Mouse (Mus musculus) CH12.LX (cell line): Measurements from ENCODE around the gene Stk33. TPM values are rescaled to one million over a fixed set of nuclear protein-coding genes. Genes with fewer than 3 reads are reported as not detected.

ENCODE experiments used
- DNase-seq: peaks from one replicate; pipeline ENCODE4 v3.0.0-alpha.2; 2013; ENCODE audit errors: extremely low read depth
- H3K27ac ChIP-seq: 2 replicates; pipeline ENCODE4 v1.5.1; 2012; ENCODE audit warnings: low read depth, mild to moderate bottlenecking, control low read depth, moderate library complexity; ENCODE audit not compliant: insufficient read depth
- H3K27me3 ChIP-seq: replicated peaks from 2 replicates; pipeline ENCODE3; 2012; ENCODE audit warnings: inconsistent platforms
- H3K36me3 ChIP-seq, 2 experiments: replicated peaks in 1 of 2; 2 replicates each; pipeline versions ENCODE3 to v1.6.1; 2012; ENCODE audit warnings: inconsistent platforms in 1 of 2, low read length in 1 of 2, mild to moderate bottlenecking in 1 of 2, mixed read lengths in 1 of 2, moderate library complexity in 1 of 2; ENCODE audit not compliant: control insufficient read depth in 1 of 2, insufficient read depth in 1 of 2
- H3K4me1 ChIP-seq, 2 experiments: 2 replicates each; pipeline ENCODE4 v1.6.1; 2012; ENCODE audit warnings: inconsistent platforms in 1 of 2, moderate library complexity in 1 of 2; ENCODE audit not compliant: insufficient read depth in 2 of 2, control insufficient read depth in 1 of 2
- H3K4me2 ChIP-seq: 2 replicates; pipeline ENCODE4 v1.6.1; 2012; ENCODE audit warnings: low read depth, mild to moderate bottlenecking, control low read depth; ENCODE audit not compliant: poor library complexity, insufficient read depth, severe bottlenecking
- H3K4me3 ChIP-seq, 3 experiments: fragments of 150-350 bp in 1 of 3; sonication (generic) in 1 of 3; replicated peaks in 1 of 3; 2 replicates each; pipeline versions ENCODE3 to v1.5.1; 2011 to 2012; ENCODE audit warnings: low read depth in 2 of 3, low read length in 2 of 3, mild to moderate bottlenecking in 2 of 3, moderate library complexity in 2 of 3, control low read depth in 1 of 3, improper control_type of control experiment in 1 of 3, inconsistent platforms in 1 of 3, mixed read lengths in 1 of 3; ENCODE audit not compliant: poor library complexity in 1 of 3
- H3K79me2 ChIP-seq: replicated peaks from 2 replicates; pipeline ENCODE4 v1.6.1; 2012; ENCODE audit warnings: mild to moderate bottlenecking, moderate library complexity; ENCODE audit not compliant: control insufficient read depth, poor library complexity, insufficient read depth, severe bottlenecking; ENCODE audit errors: extremely low read depth
- H3K9ac ChIP-seq: 2 replicates; pipeline ENCODE4 v1.6.1; 2012; ENCODE audit warnings: low read depth, mild to moderate bottlenecking, control low read depth, moderate library complexity; ENCODE audit not compliant: insufficient read depth
- H3K9me3 ChIP-seq: replicated peaks from 2 replicates; pipeline ENCODE3; 2012; ENCODE audit warnings: low read length, inconsistent platforms, mixed read lengths
- CHD2 ChIP-seq: IDR thresholded peaks from 2 replicates; pipeline ENCODE4 v1.6.1; 2011; ENCODE audit warnings: low read length, improper control_type of control experiment
- E2F4 ChIP-seq: IDR thresholded peaks from 2 replicates; pipeline ENCODE4 v1.6.1; 2011; ENCODE audit warnings: low read depth, low read length, improper control_type of control experiment; ENCODE audit not compliant: insufficient replicate concordance
- GABPA ChIP-seq: IDR thresholded peaks from 2 replicates; pipeline ENCODE4 v1.6.1; 2012; ENCODE audit warnings: low read depth, low read length, improper control_type of control experiment, inconsistent platforms; ENCODE audit not compliant: insufficient replicate concordance
- HCFC1 ChIP-seq: IDR thresholded peaks from 2 replicates; pipeline ENCODE4 v1.6.1; 2012; ENCODE audit warnings: low read depth, mild to moderate bottlenecking, inconsistent platforms, low read length, improper control_type of control experiment
- IRF4 ChIP-seq: IDR thresholded peaks from 2 replicates; pipeline ENCODE4 v1.6.1; 2014; ENCODE audit warnings: low read depth, mild to moderate bottlenecking, inconsistent platforms, low read length, improper control_type of control experiment
- JUND ChIP-seq: conservative IDR thresholded peaks from 2 replicates; pipeline ENCODE4 v1.6.1; 2011; ENCODE audit warnings: low read depth, low read length, improper control_type of control experiment
- KAT2A ChIP-seq: IDR thresholded peaks from 2 replicates; pipeline ENCODE4 v1.6.1; 2012; ENCODE audit warnings: low read length, improper control_type of control experiment, inconsistent platforms; ENCODE audit not compliant: insufficient replicate concordance
- MAFK ChIP-seq: IDR thresholded peaks from 2 replicates; pipeline ENCODE4 v1.6.1; 2011; ENCODE audit warnings: low read length, improper control_type of control experiment; ENCODE audit not compliant: insufficient replicate concordance
- MAX ChIP-seq: IDR thresholded peaks from 2 replicates; pipeline ENCODE4 v1.6.1; 2011; ENCODE audit warnings: low read length, improper control_type of control experiment
- MAZ ChIP-seq: IDR thresholded peaks from 2 replicates; pipeline ENCODE4 v1.6.1; 2012; ENCODE audit warnings: low read depth, mild to moderate bottlenecking, inconsistent platforms, low read length, improper control_type of control experiment, moderate library complexity
- MYC ChIP-seq: IDR thresholded peaks from 2 replicates; pipeline ENCODE4 v1.6.1; 2011; ENCODE audit warnings: low read depth, mild to moderate bottlenecking, improper control_type of control experiment, low read length
- NRF1 ChIP-seq: IDR thresholded peaks from 2 replicates; pipeline ENCODE4 v1.6.1; 2014; ENCODE audit warnings: low read depth, mild to moderate bottlenecking, inconsistent platforms, low read length, improper control_type of control experiment, moderate library complexity
- RAD21 ChIP-seq: IDR thresholded peaks from 2 replicates; pipeline ENCODE4 v1.6.1; 2011; ENCODE audit warnings: low read depth, mild to moderate bottlenecking, low read length, improper control_type of control experiment, moderate library complexity
- RCOR1 ChIP-seq: conservative IDR thresholded peaks from 2 replicates; pipeline ENCODE4 v1.6.1; 2012; ENCODE audit warnings: low read depth, mild to moderate bottlenecking, inconsistent platforms, low read length, improper control_type of control experiment
- SIN3A ChIP-seq: IDR thresholded peaks from 2 replicates; pipeline ENCODE4 v1.6.1; 2012; ENCODE audit warnings: low read length, improper control_type of control experiment, inconsistent platforms
- TBP ChIP-seq: conservative IDR thresholded peaks from 2 replicates; pipeline ENCODE4 v1.6.1; 2011; ENCODE audit warnings: low read depth, low read length, improper control_type of control experiment
- TCF12 ChIP-seq: IDR thresholded peaks from 2 replicates; pipeline ENCODE4 v1.6.1; 2014; ENCODE audit warnings: low read depth, mild to moderate bottlenecking, inconsistent platforms, low read length, improper control_type of control experiment
- UBTF ChIP-seq: IDR thresholded peaks from 2 replicates; pipeline ENCODE4 v1.6.1; 2012; ENCODE audit warnings: low read depth, mild to moderate bottlenecking, inconsistent platforms, low read length, improper control_type of control experiment, moderate library complexity
- ZNF384 ChIP-seq: IDR thresholded peaks from 2 replicates; pipeline ENCODE4 v1.6.1; 2012; ENCODE audit warnings: low read depth, low read length, improper control_type of control experiment, inconsistent platforms
- dilution Hi-C: fragments of 300-500 bp; cut with MboI; formaldehyde crosslinking; loops from 2 replicates; pipeline ENCODE4 v1.14.3; 2020; ENCODE audit warnings: low sequenced_read_pairs; ENCODE audit not compliant: extremely low pct_unique_long_range_greater_than_20kb, extremely low pct_ligation_motif_present
- in situ Hi-C: fragments of 300-500 bp; cut with MboI; formaldehyde crosslinking; loops from 3 replicates; pipeline ENCODE4 v1.14.3; 2019; ENCODE audit warnings: low sequenced_read_pairs, low pct_ligation_motif_present, low pct_unique_long_range_greater_than_20kb, mixed read lengths
- polyA plus RNA-seq: library from polyadenylated mRNA; unstranded; fragments of >175 nt; gene quantifications from 2 replicates; pipeline ENCODE4 v1.2.1, GENCODE M21; 2012; ENCODE audit warnings: low read depth; ENCODE audit not compliant: insufficient read length
- total RNA-seq, 2 experiments: library from RNA; depleted of rRNA; stranded (reverse); fragments of 300-350 nt in 1 of 2; fragments of >200 nt in 1 of 2; gene quantifications; 2 replicates each; pipeline ENCODE4 v1.2.3; 2012 to 2014

The Stk33 gene
- total and polyA plus RNA-seq, 3 experiments = not detected

DNA sequence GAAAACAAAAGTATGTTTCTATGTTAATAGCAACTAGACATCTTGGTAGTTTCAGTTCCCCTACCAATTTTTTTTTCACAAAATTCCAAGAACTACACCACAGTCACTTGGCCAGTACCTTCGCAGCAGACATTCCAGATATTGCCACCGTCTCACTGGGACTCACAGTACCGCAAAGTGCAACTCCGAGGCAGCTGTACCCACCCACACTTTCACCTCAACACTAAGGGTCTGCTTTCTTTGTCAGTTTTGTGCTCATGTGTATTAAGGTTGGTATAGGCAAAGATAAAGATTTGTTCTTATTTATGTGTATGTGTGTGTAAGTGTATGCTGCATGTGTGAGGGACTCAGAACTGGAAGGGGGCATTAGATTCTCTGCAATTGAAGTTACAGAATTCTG lies 156.8 kb downstream of the Stk33 start:
- no peak for TF ChIP-seq MAFK
- no peak for TF ChIP-seq UBTF
- TF ChIP-seq GABPA = no peak
- TF ChIP-seq HCFC1 = no peak
- dilution Hi-C loops (no loop called here), in situ Hi-C loops (no loop called here)
- Histone ChIP-seq H3K9ac (no peak overlapping the region), H3K4me3 (no peak overlapping the region), H3K9me3 (no peaks in the 10 kb centered on the region), H3K79me2 (no peaks in the 10 kb centered on the region), H3K27me3 (peaks cover 38% of the 10 kb centered on the region), H3K27ac (no peak overlapping the region), H3K36me3 (no peaks in the 10 kb centered on the region), H3K4me1 (no peaks in the 10 kb centered on the region), H3K4me2 (peak overlapping the region; percentile 27; the same call in 1 of the 2 replicates)
- no peak for DNase-seq

DNA sequence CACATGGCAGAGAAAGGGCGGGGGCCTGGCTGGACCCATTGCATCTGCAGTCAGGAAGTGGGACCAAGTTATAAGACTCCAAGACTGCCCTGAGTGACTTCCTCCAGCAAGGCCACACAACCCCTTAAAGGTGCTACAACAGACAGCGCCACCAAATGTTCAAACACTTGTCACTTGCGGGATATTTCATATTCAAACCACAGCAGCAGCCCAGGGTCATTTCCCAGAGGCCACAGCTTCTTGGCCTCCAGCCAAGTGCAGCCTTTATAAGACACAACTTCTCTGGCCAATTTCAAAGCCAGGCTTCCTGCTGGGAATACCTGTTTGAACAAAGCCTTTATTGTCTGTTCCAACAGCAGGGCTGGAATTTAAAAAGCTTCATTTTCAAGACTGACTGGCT lies 162.3 kb downstream of the Stk33 start:
- no peaks in the 10 kb centered on the region for H3K9me3 ChIP-seq
- no peak overlapping the region for H3K4me3 ChIP-seq
- H3K4me2 ChIP-seq = no peak overlapping the region
- H3K4me1 ChIP-seq = no peaks in the 10 kb centered on the region
- in situ Hi-C loops = no loop called here
- no peaks in the 10 kb centered on the region for H3K36me3 ChIP-seq
- no peak overlapping the region for H3K9ac ChIP-seq
- peaks cover 84% of the 10 kb centered on the region for H3K27me3 ChIP-seq
- no peak for TF ChIP-seq KAT2A
- TF ChIP-seq E2F4 = no peak
- no peak for TF ChIP-seq TBP
- no peak for TF ChIP-seq MYC
- no peak for TF ChIP-seq RCOR1
- no peak for TF ChIP-seq TCF12
- no peak for TF ChIP-seq GABPA
- no peak for TF ChIP-seq RAD21
- no peak for TF ChIP-seq ZNF384
- TF ChIP-seq NRF1 = no peak
- no peaks in the 10 kb centered on the region for H3K79me2 ChIP-seq
- H3K27ac ChIP-seq = no peak overlapping the region
- dilution Hi-C loops = no loop called here
- no peak for DNase-seq

DNA sequence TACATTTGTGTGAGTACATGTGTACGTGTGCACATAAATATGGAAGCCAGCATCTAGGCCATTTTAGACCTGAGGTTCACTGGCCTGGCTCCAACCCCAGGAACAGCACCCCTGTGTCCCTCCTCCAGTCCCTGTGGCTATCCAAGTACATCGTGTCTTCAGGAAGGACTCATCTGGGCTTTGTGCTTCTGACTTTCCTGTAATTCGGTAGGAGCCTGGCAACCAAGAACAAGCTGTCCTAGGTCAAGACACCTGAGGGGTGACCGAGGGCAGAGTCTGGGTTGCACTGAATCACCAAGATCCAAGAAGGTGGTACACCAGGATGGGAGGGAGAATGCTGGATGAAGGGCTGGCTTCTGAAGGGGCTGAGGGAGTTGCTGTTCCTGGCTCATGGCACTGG lies 163.0 kb downstream of the Stk33 start:
- in situ Hi-C loops (no loop called here), dilution Hi-C loops (no loop called here)
- no peak overlapping the region for H3K9ac ChIP-seq
- no peak overlapping the region for H3K4me3 ChIP-seq
- H3K27me3 ChIP-seq = peaks cover 88% of the 10 kb centered on the region
- no peaks in the 10 kb centered on the region for H3K36me3 ChIP-seq
- no peak for DNase-seq
- no peaks in the 10 kb centered on the region for H3K9me3 ChIP-seq
- no peaks in the 10 kb centered on the region for H3K4me1 ChIP-seq
- TF ChIP-seq JUND (no peak), IRF4 (no peak), HCFC1 (no peak), GABPA (no peak), SIN3A (no peak), MAZ (no peak), MAX (no peak), KAT2A (no peak), CHD2 (no peak), TBP (no peak)
- H3K79me2 ChIP-seq = no peaks in the 10 kb centered on the region
- no peak overlapping the region for H3K27ac ChIP-seq
- no peak overlapping the region for H3K4me2 ChIP-seq
